In genomic region chr4:153316519-153316918, GRCm38 (mm10) we compare ENCODE assay signal across 27 mouse cellular contexts.
A peak's percentile ranks its signal among the peaks of the same experiment; 100 is the strongest.
DNase-seq lines count a peak whose midpoint lies in the region; ATAC-seq lines count a peak whose summit lies in the region.
"Had no signal": no experiment of that assay in that cellular context is flagged by ENCODE, and none has a peak within 500 bp of the region (broad histone marks: within the 10 kb centered on the region; RNA-seq: fewer than 3 reads in every experiment).

No protein-coding gene starts in this region.

- no peak for ATAC-seq in erythroblast, adult 5-6 weeks (replicated peaks; ENCODE audit: low FRiP score, poor library complexity, severe bottlenecking)
- no peak for ATAC-seq in heart, embryonic 13.5 days (ENCODE audit: extremely low read depth, insufficient number of reproducible peaks, low FRiP score, low TSS enrichment)
- peak; percentile 57 for ATAC-seq in liver, embryonic 12.5 days
- peak; percentile 49 for ATAC-seq in liver, embryonic 13.5 days (ENCODE audit: low read depth)
- ATAC-seq: forebrain, embryonic 13.5 days; intestine, embryonic 16.5 days; midbrain, embryonic 16.5 days had no signal

- no peak for DNase-seq in heart, postnatal 4 days
- no peak for DNase-seq in liver
- DNase-seq in liver, embryonic 13.5 days, result no peak
- DNase-seq in embryo, embryonic 10.5 days (ENCODE audit: low spot score), result no peak
- DNase-seq: adrenal gland, adult 8-10 months; cerebellum, adult 8-10 months; cerebellum, postnatal 36 days; embryo, embryonic 11 days; gastrocnemius, postnatal 10 days; kidney, adult 8-10 months; kidney, postnatal 10 days; right cerebral cortex, postnatal 25 days had no signal

- WGBS in heart, embryonic 13.5 days, result 52% methylated on average over 4 of the region's 4 CpGs
- WGBS in liver, embryonic 12.5 days (ENCODE audit: insufficient replicate concordance), result 70% methylated on average over 4 of the region's 4 CpGs
- 67% methylated on average over 4 of the region's 4 CpGs for WGBS in liver, embryonic 13.5 days (ENCODE audit: insufficient replicate concordance)

- H3K4me2 ChIP-seq in heart, embryonic 13.5 days, result peak overlapping the region; percentile 53
- peak overlapping the region; percentile 63 for H3K4me2 ChIP-seq in liver, embryonic 12.5 days
- H3K4me2 ChIP-seq in liver, embryonic 13.5 days, result peak overlapping the region; percentile 47
- H3K4me2 ChIP-seq: embryonic facial prominence, embryonic 12.5 days; forebrain, embryonic 13.5 days; hindbrain, embryonic 12.5 days; limb, embryonic 15.5 days; lung, embryonic 15.5 days; stomach, embryonic 15.5 days had no signal

- peak overlapping the region; percentile 42 for H3K27ac ChIP-seq in heart, embryonic 13.5 days (replicated peaks)
- peak overlapping the region; percentile 91 for H3K27ac ChIP-seq in liver, embryonic 12.5 days
- peak overlapping the region; percentile 79 for H3K27ac ChIP-seq in liver, embryonic 13.5 days
- H3K27ac ChIP-seq: embryonic facial prominence, embryonic 12.5 days; forebrain, embryonic 13.5 days; hindbrain, embryonic 12.5 days; limb, embryonic 10.5 days; limb, embryonic 15.5 days; lung, embryonic 15.5 days; stomach, embryonic 15.5 days had no signal

- peak overlapping the region; percentile 28; the same call in 1 of the 2 replicates for H3K9ac ChIP-seq in heart, embryonic 13.5 days
- peak overlapping the region; percentile 69 for H3K9ac ChIP-seq in liver, embryonic 12.5 days
- peak overlapping the region; percentile 47; the same call in 1 of the 2 replicates for H3K9ac ChIP-seq in liver, embryonic 13.5 days
- H3K9ac ChIP-seq: embryonic facial prominence, embryonic 12.5 days; forebrain, embryonic 13.5 days; hindbrain, embryonic 12.5 days; limb, embryonic 15.5 days; lung, embryonic 15.5 days; stomach, embryonic 15.5 days had no signal

- H3K4me3 ChIP-seq in erythroblast, embryonic 14.5 days (replicated peaks), result peak overlapping the region; percentile 54
- peak overlapping the region; percentile 18 for H3K4me3 ChIP-seq in heart, embryonic 13.5 days
- H3K4me3 ChIP-seq in liver, embryonic 12.5 days, result peak overlapping the region; percentile 57
- peak overlapping the region; percentile 45 for H3K4me3 ChIP-seq in liver, embryonic 13.5 days (replicated peaks)
- H3K4me3 ChIP-seq: embryonic facial prominence, embryonic 12.5 days; forebrain, embryonic 13.5 days; hindbrain, embryonic 12.5 days; limb, embryonic 10.5 days; limb, embryonic 15.5 days; lung, embryonic 15.5 days; stomach, embryonic 15.5 days had no signal

- no peaks in the 10 kb centered on the region for H3K36me3 ChIP-seq in erythroblast, embryonic 14.5 days (ENCODE audit: control insufficient read depth)
- H3K36me3 ChIP-seq in heart, embryonic 13.5 days, result no peaks in the 10 kb centered on the region
- H3K36me3 ChIP-seq in liver, embryonic 12.5 days, result no peaks in the 10 kb centered on the region
- H3K36me3 ChIP-seq in liver, embryonic 13.5 days, result no peaks in the 10 kb centered on the region
- H3K36me3 ChIP-seq: embryonic facial prominence, embryonic 12.5 days; G1E; hindbrain, embryonic 12.5 days; limb, embryonic 10.5 days; limb, embryonic 15.5 days; lung, embryonic 15.5 days; stomach, embryonic 15.5 days had no signal

- H3K9me3 ChIP-seq in erythroblast, embryonic 14.5 days (ENCODE audit: control insufficient read depth, low read length), result peaks cover 84% of the 10 kb centered on the region
- no peaks in the 10 kb centered on the region for H3K9me3 ChIP-seq in heart, embryonic 13.5 days
- H3K9me3 ChIP-seq in liver, embryonic 12.5 days (replicated peaks), result 0 out of 2 replicates have a peak, but pooled peaks cover 4% of the 10 kb centered on the region
- peaks cover 30% of the 10 kb centered on the region for H3K9me3 ChIP-seq in liver, embryonic 13.5 days (replicated peaks)
- H3K9me3 ChIP-seq: embryonic facial prominence, embryonic 12.5 days; forebrain, embryonic 13.5 days; hindbrain, embryonic 12.5 days; limb, embryonic 10.5 days; limb, embryonic 15.5 days; lung, embryonic 15.5 days; stomach, embryonic 15.5 days had no signal

- H3K27me3 ChIP-seq in erythroblast, embryonic 14.5 days (ENCODE audit: control insufficient read depth), result no peaks in the 10 kb centered on the region; the same call in 1 of the 2 replicates
- no peaks in the 10 kb centered on the region for H3K27me3 ChIP-seq in heart, embryonic 13.5 days (replicated peaks)
- no peaks in the 10 kb centered on the region for H3K27me3 ChIP-seq in liver, embryonic 12.5 days (replicated peaks)
- no peaks in the 10 kb centered on the region for H3K27me3 ChIP-seq in liver, embryonic 13.5 days
- H3K27me3 ChIP-seq: CH12.LX; embryonic facial prominence, embryonic 12.5 days; forebrain, embryonic 13.5 days; hindbrain, embryonic 12.5 days; limb, embryonic 15.5 days; lung, embryonic 15.5 days; stomach, embryonic 15.5 days had no signal

- peaks cover 41% of the 10 kb centered on the region for H3K4me1 ChIP-seq in erythroblast, embryonic 14.5 days (ENCODE audit: control insufficient read depth)
- H3K4me1 ChIP-seq in heart, embryonic 13.5 days, result peaks cover 17% of the 10 kb centered on the region
- H3K4me1 ChIP-seq in liver, embryonic 12.5 days, result peaks cover 52% of the 10 kb centered on the region
- H3K4me1 ChIP-seq in liver, embryonic 13.5 days (replicated peaks), result peaks cover 7% of the 10 kb centered on the region
- H3K4me1 ChIP-seq: embryonic facial prominence, embryonic 12.5 days; limb, embryonic 15.5 days; lung, embryonic 15.5 days; stomach, embryonic 15.5 days had no signal

Comparison
In these comparisons a context has a peak if more than half of its experiments do, and no peak if none do; other contexts are left out.
1. ATAC-seq: peak in liver, embryonic 12.5 days (single experiment) and liver, embryonic 13.5 days (single experiment); none in erythroblast, adult 5-6 weeks (single experiment) and heart, embryonic 13.5 days (single experiment).
2. Peak in every context shown above with its lines, with median percentiles within 50 percentile points of each other: H3K4me3 ChIP-seq, H3K27ac ChIP-seq, H3K4me2 ChIP-seq and H3K9ac ChIP-seq.